Mouse (Mus musculus): ENCODE results near the gene Kctd21. TPM values are rescaled to one million over a fixed set of nuclear protein-coding genes. Genes with fewer than 3 reads are reported as not detected.

The Kctd21 gene
- polyA plus RNA-seq, 1 experiment from 2014 or later = 5.3 TPM

DNA sequence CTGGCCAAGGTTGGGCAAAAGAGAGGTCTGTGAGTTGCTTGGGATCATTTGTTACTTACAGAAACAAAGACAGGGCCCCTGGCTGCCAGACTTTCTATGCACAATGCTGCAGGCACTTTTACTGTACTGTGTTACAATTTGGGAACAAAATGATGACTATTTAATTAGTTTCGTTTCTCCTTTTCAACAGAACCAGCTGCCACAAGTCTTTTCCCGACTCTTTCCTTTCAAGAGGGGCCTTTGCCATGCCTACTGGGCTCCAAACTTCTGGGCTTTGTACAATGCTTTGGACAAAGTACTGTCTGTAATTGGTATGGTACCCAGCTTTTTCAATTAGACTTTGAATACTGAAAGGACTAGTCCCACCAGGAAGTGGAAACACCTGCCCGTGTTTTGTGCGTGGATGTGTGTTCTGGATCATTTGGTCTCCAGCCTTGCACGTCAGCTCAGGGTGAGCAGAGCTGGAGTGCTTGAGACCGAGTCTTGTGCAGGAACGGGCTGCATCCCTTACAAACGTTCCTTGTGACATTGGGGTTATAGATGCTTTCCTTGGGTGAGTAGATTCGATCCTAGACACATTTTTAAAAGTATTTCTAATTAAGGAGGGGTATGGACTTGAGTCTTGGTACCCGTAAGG is 51.5 kb downstream of the Kctd21 start:
- no peaks in the 10 kb centered on the region for H3K9me3 ChIP-seq (replicated peaks; ENCODE audit: control insufficient read depth, low read length)
- no peaks in the 10 kb centered on the region for H3K4me1 ChIP-seq (ENCODE audit: control insufficient read depth, insufficient read depth, low read length)
- no peaks in the 10 kb centered on the region for H3K27me3 ChIP-seq (ENCODE audit: control insufficient read depth, insufficient read depth, low read length)
- H3K4me2 ChIP-seq (ENCODE audit: low read depth, low read length) = no peak overlapping the region
- no peak for ATAC-seq (ENCODE audit: insufficient read depth, low FRiP score)
- no peak overlapping the region for H3K4me3 ChIP-seq (replicated peaks; ENCODE audit: low read length)
- 89% methylated on average over 10 of the region's 10 CpGs for WGBS
- H3K9ac ChIP-seq (ENCODE audit: low read length) = no peak overlapping the region
- H3K36me3 ChIP-seq (ENCODE audit: control insufficient read depth, insufficient read depth, low read length) = peaks cover 18% of the 10 kb centered on the region
- no peak overlapping the region for H3K27ac ChIP-seq (ENCODE audit: low read length)

DNA sequence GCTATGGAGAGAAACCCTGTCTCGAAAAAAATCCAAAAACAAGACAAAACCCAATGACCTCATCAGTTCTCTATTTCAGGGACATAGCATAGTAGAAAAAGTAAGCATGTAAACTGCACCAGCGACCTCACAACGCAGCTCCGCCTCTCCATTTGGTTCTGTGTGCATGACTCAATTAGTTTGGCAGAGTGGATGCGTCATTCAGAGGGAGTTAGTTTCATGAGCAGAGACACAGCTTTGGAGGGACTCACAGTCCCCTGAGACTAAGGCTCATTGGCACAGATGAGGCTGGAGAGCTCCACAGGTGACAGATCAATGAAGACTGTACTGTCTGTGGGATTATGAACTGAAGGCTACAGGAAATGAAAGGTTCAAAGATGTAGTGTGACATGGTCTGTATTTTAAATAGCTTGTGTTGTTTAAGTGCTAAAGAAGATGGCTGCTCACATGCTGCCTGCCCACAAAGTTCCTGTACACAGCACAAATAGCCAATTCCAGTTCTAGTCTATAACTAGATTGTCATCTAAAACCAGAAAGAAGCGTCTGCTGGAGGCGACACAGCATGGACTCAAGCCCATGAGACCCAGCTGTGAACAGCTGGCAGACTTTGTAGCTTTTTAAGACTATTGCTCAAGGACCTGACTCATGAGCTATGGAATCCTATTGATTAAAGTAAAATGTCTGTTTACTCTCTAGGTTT is 54.1 kb downstream of the Kctd21 start:
- Histone ChIP-seq H3K9me3 (replicated peaks; ENCODE audit: control insufficient read depth, low read length) (no peaks in the 10 kb centered on the region), H3K9ac (ENCODE audit: low read length) (no peak overlapping the region), H3K4me2 (ENCODE audit: low read depth, low read length) (no peak overlapping the region), H3K27ac (ENCODE audit: low read length) (peak overlapping the region; percentile 64), H3K27me3 (ENCODE audit: control insufficient read depth, insufficient read depth, low read length) (no peaks in the 10 kb centered on the region), H3K4me1 (ENCODE audit: control insufficient read depth, insufficient read depth, low read length) (no peaks in the 10 kb centered on the region), H3K36me3 (ENCODE audit: control insufficient read depth, insufficient read depth, low read length) (peaks cover 21% of the 10 kb centered on the region), H3K4me3 (replicated peaks; ENCODE audit: low read length) (no peak overlapping the region)
- ATAC-seq (ENCODE audit: insufficient read depth, low FRiP score) = 0 out of 2 replicates have a peak, but pooled peaks have one; percentile 29
- 71% methylated on average over 7 of the region's 7 CpGs for WGBS

DNA sequence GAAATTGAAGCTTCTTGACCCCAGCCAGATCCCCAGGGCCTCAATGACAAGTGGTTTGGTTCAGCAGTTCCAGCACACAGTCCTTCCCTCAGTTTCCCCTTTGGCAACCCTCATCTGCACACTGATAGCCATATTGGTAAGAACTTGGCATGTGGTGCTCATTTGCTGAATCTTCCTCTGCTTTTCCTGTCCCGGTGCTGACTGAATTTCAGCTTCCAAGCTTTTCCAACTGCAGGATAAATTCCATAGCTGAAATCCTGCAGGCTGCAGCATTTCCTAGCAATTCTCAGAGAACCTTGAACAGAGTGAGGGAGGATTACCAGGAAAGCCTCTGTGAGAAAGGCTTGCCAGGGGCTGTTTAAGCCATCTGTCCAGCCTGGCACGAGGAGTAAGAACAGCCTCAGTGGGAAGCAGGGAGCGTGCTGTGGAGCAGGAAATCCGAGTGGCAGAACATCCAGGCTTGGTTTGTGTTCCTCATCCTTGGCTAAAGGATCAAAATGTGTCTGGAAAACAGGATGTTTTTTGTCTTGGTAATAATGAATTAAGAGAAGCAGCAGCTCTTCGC is 54.8 kb downstream of the Kctd21 start:
- peak overlapping the region; percentile 64 for H3K27ac ChIP-seq (ENCODE audit: low read length)
- H3K36me3 ChIP-seq (ENCODE audit: control insufficient read depth, insufficient read depth, low read length) = peaks cover 22% of the 10 kb centered on the region
- no peaks in the 10 kb centered on the region for H3K27me3 ChIP-seq (ENCODE audit: control insufficient read depth, insufficient read depth, low read length)
- 67% methylated on average over 5 of the region's 5 CpGs for WGBS
- H3K9me3 ChIP-seq (replicated peaks; ENCODE audit: control insufficient read depth, low read length) = no peaks in the 10 kb centered on the region
- H3K4me1 ChIP-seq (ENCODE audit: control insufficient read depth, insufficient read depth, low read length) = no peaks in the 10 kb centered on the region
- H3K4me3 ChIP-seq (replicated peaks; ENCODE audit: low read length) = no peak overlapping the region
- no peak overlapping the region for H3K9ac ChIP-seq (ENCODE audit: low read length)
- H3K4me2 ChIP-seq (ENCODE audit: low read depth, low read length) = no peak overlapping the region
- no peak for ATAC-seq (ENCODE audit: insufficient read depth, low FRiP score)

- Histone ChIP-seq H3K36me3 (ENCODE audit: control insufficient read depth, insufficient read depth, low read length) (peaks cover 22% of the 10 kb centered on the region), H3K27ac (ENCODE audit: low read length) (peak overlapping the region; percentile 64), H3K27me3 (ENCODE audit: control insufficient read depth, insufficient read depth, low read length) (no peaks in the 10 kb centered on the region), H3K9me3 (replicated peaks; ENCODE audit: control insufficient read depth, low read length) (no peaks in the 10 kb centered on the region), H3K4me2 (ENCODE audit: low read depth, low read length) (no peak overlapping the region), H3K4me3 (replicated peaks; ENCODE audit: low read length) (no peak overlapping the region), H3K4me1 (ENCODE audit: control insufficient read depth, insufficient read depth, low read length) (no peaks in the 10 kb centered on the region), H3K9ac (ENCODE audit: low read length) (no peak overlapping the region)
- 89% methylated on average over 8 of the region's 8 CpGs for WGBS
- no peak for ATAC-seq (ENCODE audit: insufficient read depth, low FRiP score)
These were observed 55.5 kb downstream of the Kctd21 start for GRCm38 (mm10) chr7:97387561-97388147.

DNA sequence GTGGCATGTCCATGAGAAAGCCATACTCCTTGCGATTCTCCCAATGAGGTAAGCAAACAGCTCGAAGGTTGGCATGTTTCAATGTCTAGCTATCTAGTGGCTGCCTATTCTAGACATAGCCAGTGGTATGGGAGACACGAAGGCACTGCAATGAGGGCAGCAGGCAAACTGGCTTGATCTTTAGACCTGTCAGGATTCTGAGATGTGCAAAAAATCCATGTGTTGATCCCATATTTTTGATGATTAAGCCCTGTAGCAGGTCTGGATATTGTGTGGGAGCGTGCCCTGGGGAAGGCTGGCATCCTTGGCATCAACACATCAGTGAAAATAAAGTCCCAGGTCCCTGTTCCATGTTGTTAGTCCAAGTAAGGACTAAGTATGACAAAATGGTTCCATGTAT is 56.4 kb downstream of the Kctd21 start:
- Histone ChIP-seq H3K36me3 (ENCODE audit: control insufficient read depth, insufficient read depth, low read length) (peaks cover 22% of the 10 kb centered on the region), H3K4me1 (ENCODE audit: control insufficient read depth, insufficient read depth, low read length) (no peaks in the 10 kb centered on the region), H3K27ac (ENCODE audit: low read length) (no peak overlapping the region), H3K9ac (ENCODE audit: low read length) (no peak overlapping the region), H3K4me3 (replicated peaks; ENCODE audit: low read length) (no peak overlapping the region), H3K4me2 (ENCODE audit: low read depth, low read length) (no peak overlapping the region), H3K27me3 (ENCODE audit: control insufficient read depth, insufficient read depth, low read length) (no peaks in the 10 kb centered on the region), H3K9me3 (replicated peaks; ENCODE audit: control insufficient read depth, low read length) (no peaks in the 10 kb centered on the region)
- WGBS = 94% methylated on average over 4 of the region's 4 CpGs
- no peak for ATAC-seq (ENCODE audit: insufficient read depth, low FRiP score)

DNA sequence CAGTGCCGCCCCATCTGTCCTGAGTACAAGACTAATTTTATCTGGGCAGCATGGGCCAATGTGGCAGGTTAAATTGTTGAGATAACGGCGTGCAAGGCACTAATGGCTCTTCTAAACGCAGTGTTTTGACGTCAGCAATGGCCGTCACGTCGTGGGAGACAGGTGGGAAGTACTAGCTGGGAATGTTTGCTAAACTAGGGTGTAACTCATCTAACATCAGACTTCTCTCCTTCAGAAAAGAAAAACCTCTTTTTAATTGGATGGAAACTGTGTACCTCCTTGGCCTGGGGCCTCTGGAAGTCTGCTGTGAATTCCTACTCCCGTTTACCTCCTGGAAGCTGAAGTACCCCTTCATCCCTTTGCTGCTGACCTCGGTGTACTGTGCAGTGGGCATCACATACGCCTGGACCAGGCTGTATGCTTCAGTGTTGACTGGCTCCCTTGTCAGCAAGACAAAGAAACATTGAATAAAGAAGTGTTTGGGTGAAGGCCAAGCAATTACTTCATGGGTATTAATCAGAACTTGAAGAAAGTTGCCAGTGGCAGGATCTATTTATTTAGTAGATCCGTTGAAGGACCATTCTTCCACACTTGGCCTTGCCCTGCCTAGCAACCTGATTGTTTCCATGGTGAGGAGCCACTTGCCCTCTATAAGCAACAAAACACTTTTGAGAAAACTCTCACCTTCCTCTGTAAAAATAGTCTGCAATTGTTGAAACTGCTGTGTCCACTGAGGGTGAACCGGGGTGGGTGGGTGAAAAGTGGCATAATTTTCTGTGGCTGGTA is 59.4 kb downstream of the Kctd21 start:
- ATAC-seq (ENCODE audit: insufficient read depth, low FRiP score) = peak; percentile 54; the same call in 1 of the 2 replicates
- Histone ChIP-seq H3K4me1 (ENCODE audit: control insufficient read depth, insufficient read depth, low read length) (no peaks in the 10 kb centered on the region), H3K36me3 (ENCODE audit: control insufficient read depth, insufficient read depth, low read length) (peaks cover 13% of the 10 kb centered on the region), H3K27me3 (ENCODE audit: control insufficient read depth, insufficient read depth, low read length) (no peaks in the 10 kb centered on the region), H3K9ac (ENCODE audit: low read length) (no peak overlapping the region), H3K4me2 (ENCODE audit: low read depth, low read length) (no peak overlapping the region), H3K4me3 (replicated peaks; ENCODE audit: low read length) (no peak overlapping the region), H3K27ac (ENCODE audit: low read length) (no peak overlapping the region), H3K9me3 (replicated peaks; ENCODE audit: control insufficient read depth, low read length) (no peaks in the 10 kb centered on the region)
- 64% methylated on average over 13 of the region's 13 CpGs for WGBS

GRCm38 (mm10) chr7:97392079-97392445 is 59.9 kb downstream of the Kctd21 start:
- Histone ChIP-seq H3K27me3 (ENCODE audit: control insufficient read depth, insufficient read depth, low read length) (no peaks in the 10 kb centered on the region), H3K9me3 (replicated peaks; ENCODE audit: control insufficient read depth, low read length) (no peaks in the 10 kb centered on the region), H3K4me3 (replicated peaks; ENCODE audit: low read length) (no peak overlapping the region), H3K27ac (ENCODE audit: low read length) (no peak overlapping the region), H3K36me3 (ENCODE audit: control insufficient read depth, insufficient read depth, low read length) (peaks cover 13% of the 10 kb centered on the region), H3K4me2 (ENCODE audit: low read depth, low read length) (no peak overlapping the region), H3K4me1 (ENCODE audit: control insufficient read depth, insufficient read depth, low read length) (no peaks in the 10 kb centered on the region), H3K9ac (ENCODE audit: low read length) (no peak overlapping the region)
- ATAC-seq (ENCODE audit: insufficient read depth, low FRiP score) = 0 out of 2 replicates have a peak, but pooled peaks have one; percentile 28
- 78% methylated on average over 6 of the region's 6 CpGs for WGBS

DNA sequence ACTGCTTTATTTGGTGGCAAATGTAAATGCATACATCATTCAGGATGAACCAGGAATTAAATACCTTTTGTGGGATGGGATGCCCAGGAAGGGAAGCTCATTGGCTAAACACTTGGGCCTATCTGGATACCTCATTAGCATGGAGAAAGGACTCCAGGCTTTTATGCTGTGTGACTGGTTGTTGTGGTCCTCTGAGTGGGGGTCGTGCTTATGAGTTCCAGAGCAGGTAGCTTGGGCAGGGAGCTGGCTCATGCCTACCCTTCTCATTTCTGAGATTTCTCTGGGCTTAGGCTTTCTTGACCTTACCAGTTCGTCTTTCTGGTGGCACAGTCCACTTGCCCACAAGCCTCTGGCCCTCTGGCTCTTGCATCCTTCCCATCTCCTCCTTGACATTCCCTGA is 62.2 kb downstream of the Kctd21 start:
- ATAC-seq (ENCODE audit: insufficient read depth, low FRiP score) = no peak
- no peaks in the 10 kb centered on the region for H3K9me3 ChIP-seq (replicated peaks; ENCODE audit: control insufficient read depth, low read length)

More for the DNA sequence above, 62.2 kb downstream of the Kctd21 start:
- Histone ChIP-seq H3K9ac (ENCODE audit: low read length) (no peak overlapping the region), H3K36me3 (ENCODE audit: control insufficient read depth, insufficient read depth, low read length) (peaks cover 12% of the 10 kb centered on the region), H3K27me3 (ENCODE audit: control insufficient read depth, insufficient read depth, low read length) (no peaks in the 10 kb centered on the region), H3K4me1 (ENCODE audit: control insufficient read depth, insufficient read depth, low read length) (no peaks in the 10 kb centered on the region), H3K27ac (ENCODE audit: low read length) (no peak overlapping the region), H3K4me2 (ENCODE audit: low read depth, low read length) (no peak overlapping the region), H3K4me3 (replicated peaks; ENCODE audit: low read length) (no peak overlapping the region)
- 78% methylated on average over 2 of the region's 2 CpGs for WGBS
